Comparison of ENCODE assay signal across 30 mouse cellular contexts in genomic region chr6:9159191-9159590, GRCm38 (mm10).
A peak's percentile ranks its signal among the peaks of the same experiment; 100 is the strongest.
DNase-seq lines count a peak whose midpoint lies in the region; ATAC-seq and TF ChIP-seq lines count a peak whose summit lies in the region.
"Had no signal": no experiment of that assay in that cellular context is flagged by ENCODE, and none has a peak within 500 bp of the region (broad histone marks: within the 10 kb centered on the region; RNA-seq: fewer than 3 reads in every experiment).

No protein-coding gene starts in this region.

- ATAC-seq in cerebellum, adult (ENCODE audit: insufficient number of reproducible peaks, low FRiP score, low TSS enrichment), result 0 out of 2 replicates have a peak, but pooled peaks have one; percentile 36
- ATAC-seq in liver, postnatal 0 days, result no peak
- ATAC-seq: activated CD4-positive, CD25-positive, alpha-beta regulatory T cell, adult 4 months; forebrain, postnatal 0 days; intestine, postnatal 0 days had no signal

- H3K9me3 ChIP-seq in liver, postnatal 0 days (ENCODE audit: low read length), result no peaks in the 10 kb centered on the region
- H3K9me3 ChIP-seq: embryonic facial prominence, embryonic 13.5 days; forebrain, embryonic 10.5 days; heart, embryonic 10.5 days; heart, embryonic 15.5 days; hindbrain, embryonic 13.5 days; liver, embryonic 15.5 days; lung, embryonic 15.5 days; midbrain, embryonic 10.5 days; stomach, embryonic 15.5 days had no signal

- H3K4me2 ChIP-seq in liver, postnatal 0 days (ENCODE audit: low read depth, low read length), result no peak overlapping the region
- H3K4me2 ChIP-seq: embryonic facial prominence, embryonic 13.5 days; heart, embryonic 15.5 days; hindbrain, embryonic 13.5 days; liver, embryonic 15.5 days; lung, embryonic 15.5 days; stomach, embryonic 15.5 days had no signal

- intact Hi-C loops in heart, postnatal 25 days (cut with DNase I), result no loop called here

- 24% methylated on average over 2 of the region's 2 CpGs for WGBS in liver, adult 2 months
- 94% methylated on average over 2 of the region's 2 CpGs for WGBS in liver, postnatal 0 days (ENCODE audit: insufficient replicate concordance)
- 3% methylated on average over 2 of the region's 2 CpGs for WGBS in cerebellum, adult 2 months

- H3K27ac ChIP-seq in liver, adult 2 months (replicated peaks; ENCODE audit: insufficient read depth, low read depth, low read length), result no peak overlapping the region
- H3K27ac ChIP-seq in liver, postnatal 0 days (ENCODE audit: low read depth), result no peak overlapping the region
- H3K27ac ChIP-seq in cerebellum, adult 2 months (ENCODE audit: insufficient read depth, low read length), result no peak overlapping the region
- H3K27ac ChIP-seq: embryonic facial prominence, embryonic 13.5 days; forebrain, embryonic 10.5 days; heart, embryonic 10.5 days; heart, embryonic 15.5 days; hindbrain, embryonic 13.5 days; liver, embryonic 15.5 days; lung, embryonic 15.5 days; midbrain, embryonic 10.5 days; stomach, embryonic 15.5 days had no signal

- TF ChIP-seq CTCF in liver, adult 2 months (IDR thresholded peaks at IDR 0.05; ENCODE audit: low read depth, low read length), result no peak
- TF ChIP-seq CTCF in liver, postnatal 0 days (IDR thresholded peaks at IDR 0.05; ENCODE audit: low read depth), result no peak
- TF ChIP-seq CTCF in cerebellum, adult 2 months (IDR thresholded peaks at IDR 0.05; ENCODE audit: borderline replicate concordance, insufficient read depth, low read depth, low read length), result no peak

- no peak for DNase-seq in cerebellum, postnatal 10 days
- peak; percentile 23 for DNase-seq in liver, adult 2 months (ENCODE audit: extremely low read depth, low read depth, low spot score)
- DNase-seq in liver, postnatal 0 days, result no peak
- DNase-seq in cerebellum, adult 2 months, result peak; percentile 23 to 84
- peak; percentile 11 to 35 for DNase-seq in cerebellum, postnatal 36 days
- DNase-seq in heart, postnatal 25 days (ENCODE audit: low spot score), result no peak
- no peak for DNase-seq in testis, postnatal 10 days (ENCODE audit: low spot score)
- DNase-seq: adrenal gland, adult 2 months; forebrain, postnatal 0 days; gastrocnemius, postnatal 14 days; heart, postnatal 36 days; kidney, adult 9 months; kidney, postnatal 10 days; liver; retina, postnatal 1 day; right cerebral cortex, postnatal 14 days; thymus, postnatal 25 days had no signal

- H3K4me3 ChIP-seq in liver, adult 2 months (ENCODE audit: insufficient read depth, low read depth, low read length), result no peak overlapping the region
- no peak overlapping the region for H3K4me3 ChIP-seq in liver, postnatal 0 days (ENCODE audit: low read depth, low read length)
- no peak overlapping the region for H3K4me3 ChIP-seq in cerebellum, adult 2 months (replicated peaks; ENCODE audit: insufficient read depth, low read depth, low read length)
- H3K4me3 ChIP-seq: embryonic facial prominence, embryonic 13.5 days; forebrain, embryonic 10.5 days; heart, embryonic 10.5 days; heart, embryonic 15.5 days; hindbrain, embryonic 13.5 days; liver, embryonic 15.5 days; lung, embryonic 15.5 days; midbrain, embryonic 10.5 days; stomach, embryonic 15.5 days had no signal

- no peaks in the 10 kb centered on the region for H3K4me1 ChIP-seq in liver, adult 2 months (ENCODE audit: control insufficient read depth, insufficient read depth, low read length)
- H3K4me1 ChIP-seq in liver, postnatal 0 days (ENCODE audit: insufficient read depth), result no peaks in the 10 kb centered on the region
- H3K4me1 ChIP-seq in cerebellum, adult 2 months (ENCODE audit: control insufficient read depth, insufficient read depth, low read length), result no peaks in the 10 kb centered on the region
- H3K4me1 ChIP-seq: embryonic facial prominence, embryonic 13.5 days; forebrain, embryonic 10.5 days; heart, embryonic 10.5 days; heart, embryonic 15.5 days; hindbrain, embryonic 13.5 days; liver, embryonic 15.5 days; lung, embryonic 15.5 days; midbrain, embryonic 10.5 days; stomach, embryonic 15.5 days had no signal

- no peaks in the 10 kb centered on the region for H3K79me2 ChIP-seq in liver, adult 2 months (ENCODE audit: control insufficient read depth, insufficient read depth, low read length)

- no peak overlapping the region for H3K9ac ChIP-seq in liver, adult 2 months (ENCODE audit: low read depth, low read length)
- H3K9ac ChIP-seq in liver, postnatal 0 days (replicated peaks), result no peak overlapping the region
- H3K9ac ChIP-seq: embryonic facial prominence, embryonic 13.5 days; forebrain, postnatal 0 days; heart, embryonic 15.5 days; hindbrain, embryonic 13.5 days; liver, embryonic 15.5 days; lung, embryonic 15.5 days; stomach, embryonic 15.5 days had no signal

- TF ChIP-seq EP300 in liver, postnatal 0 days (IDR thresholded peaks at IDR 0.05; ENCODE audit: low read depth), result no peak

- no peaks in the 10 kb centered on the region for H3K27me3 ChIP-seq in liver, adult 2 months (ENCODE audit: control insufficient read depth, insufficient read depth, low read length)
- H3K27me3 ChIP-seq in liver, postnatal 0 days (ENCODE audit: insufficient read depth, low read length), result no peaks in the 10 kb centered on the region
- no peaks in the 10 kb centered on the region for H3K27me3 ChIP-seq in cerebellum, adult 2 months (ENCODE audit: control insufficient read depth, insufficient read depth, low read length)
- H3K27me3 ChIP-seq: CH12.LX; embryonic facial prominence, embryonic 13.5 days; heart, embryonic 15.5 days; hindbrain, embryonic 13.5 days; liver, embryonic 15.5 days; lung, embryonic 15.5 days; stomach, embryonic 15.5 days had no signal

- no peak for TF ChIP-seq POLR2A in liver, adult 2 months (IDR thresholded peaks at IDR 0.05; ENCODE audit: extremely low read depth, insufficient read depth, low read length)
- no peak for TF ChIP-seq POLR2A in cerebellum, adult 2 months (IDR thresholded peaks at IDR 0.05; ENCODE audit: borderline replicate concordance, insufficient read depth, low read length)

- H3K36me3 ChIP-seq in liver, adult 2 months (ENCODE audit: control insufficient read depth, insufficient read depth, low read length), result no peaks in the 10 kb centered on the region
- no peaks in the 10 kb centered on the region for H3K36me3 ChIP-seq in liver, postnatal 0 days (replicated peaks; ENCODE audit: insufficient read depth, low read length)
- H3K36me3 ChIP-seq: embryonic facial prominence, embryonic 13.5 days; forebrain, embryonic 10.5 days; heart, embryonic 10.5 days; heart, embryonic 15.5 days; hindbrain, embryonic 13.5 days; liver, embryonic 15.5 days; lung, embryonic 15.5 days; midbrain, embryonic 10.5 days; stomach, embryonic 15.5 days had no signal

Comparison
In these comparisons a context has a peak if more than half of its experiments do, and no peak if none do; other contexts are left out.
1. DNase-seq: peak in liver, adult 2 months (single experiment), cerebellum, adult 2 months (2 of 2) and cerebellum, postnatal 36 days (2 of 2); none in cerebellum, postnatal 10 days (0 of 2), liver, postnatal 0 days (single experiment), heart, postnatal 25 days (single experiment) and testis, postnatal 10 days (single experiment).